ENCODE assay signal across 7 mouse cellular contexts in genomic region chr4:138434347-138435316, GRCm38 (mm10). TPM values are rescaled to one million over a fixed set of nuclear protein-coding genes. Genes with fewer than 3 reads are reported as not detected.
DNase-seq lines count a peak whose midpoint lies in the region; ATAC-seq and TF ChIP-seq lines count a peak whose summit lies in the region.

Gene Mul1, plus strand, starts transcription at chr4:138434671.

- peak; percentile 98 for DNase-seq in adrenal gland, postnatal 10 days
- peak; percentile 97 for DNase-seq in embryonic facial prominence, embryonic 10.5 days (ENCODE audit: low spot score)
- peak; percentile 51 for DNase-seq in gonadal fat pad, adult 2 months (ENCODE audit: low read depth)
- DNase-seq in left cerebral cortex, postnatal 4 days, result peak; percentile 96

- peak; percentile 51 for TF ChIP-seq CTCF in intestine, postnatal 0 days (IDR thresholded peaks at IDR 0.05; ENCODE audit: low read depth)
- TF ChIP-seq CTCF in small intestine, adult 2 months (IDR thresholded peaks at IDR 0.05; ENCODE audit: extremely low read depth, insufficient read length, insufficient replicate concordance, low read depth, low read length), result no peak

- H3K4me1 ChIP-seq in embryonic facial prominence, embryonic 10.5 days, result peaks cover 16% of the 10 kb centered on the region
- H3K4me1 ChIP-seq in intestine, postnatal 0 days (replicated peaks; ENCODE audit: control insufficient read depth, insufficient read depth, low read length), result no peaks in the 10 kb centered on the region; the same call in 1 of the 2 replicates
- H3K4me1 ChIP-seq in midbrain, embryonic 12.5 days, result peaks cover 19% of the 10 kb centered on the region
- peaks cover 9% of the 10 kb centered on the region for H3K4me1 ChIP-seq in small intestine, adult 2 months (ENCODE audit: control insufficient read depth, insufficient read depth, insufficient read length, low read length)

- H3K27ac ChIP-seq in embryonic facial prominence, embryonic 10.5 days (replicated peaks), result peak within 1 kb of the TSS; percentile 86
- H3K27ac ChIP-seq in intestine, postnatal 0 days (ENCODE audit: low read depth, low read length), result peak within 1 kb of the TSS; percentile 92
- H3K27ac ChIP-seq in midbrain, embryonic 12.5 days (replicated peaks), result peak within 1 kb of the TSS; percentile 42; the same call in 1 of the 2 replicates
- H3K27ac ChIP-seq in small intestine, adult 2 months (ENCODE audit: insufficient read depth, low read depth, low read length), result peak within 1 kb of the TSS; percentile 77

- peak; percentile 40; the same call in 1 of the 2 replicates for TF ChIP-seq POLR2A in small intestine, adult 2 months (IDR thresholded peaks at IDR 0.05; ENCODE audit: low read depth, low read length)

- ATAC-seq in intestine, postnatal 0 days, result peak; percentile 87
- peak; percentile 89 for ATAC-seq in midbrain, embryonic 12.5 days (ENCODE audit: low FRiP score, low read depth)

- H3K27me3 ChIP-seq in embryonic facial prominence, embryonic 10.5 days (replicated peaks; ENCODE audit: low read depth, poor library complexity, severe bottlenecking), result no peaks in the 10 kb centered on the region; the same call in 1 of the 2 replicates
- H3K27me3 ChIP-seq in intestine, postnatal 0 days (replicated peaks; ENCODE audit: control insufficient read depth, insufficient read depth, low read length), result 0 out of 2 replicates have a peak, but pooled peaks cover 4% of the 10 kb centered on the region
- peaks cover 10% of the 10 kb centered on the region for H3K27me3 ChIP-seq in midbrain, embryonic 12.5 days
- H3K27me3 ChIP-seq in small intestine, adult 2 months (ENCODE audit: control insufficient read depth, insufficient read depth, low read length), result no peaks in the 10 kb centered on the region

- peak within 1 kb of the TSS; percentile 86 for H3K9ac ChIP-seq in intestine, postnatal 0 days (ENCODE audit: low read depth, low read length)
- H3K9ac ChIP-seq in midbrain, embryonic 12.5 days (replicated peaks), result peak within 1 kb of the TSS; percentile 84

- H3K36me3 ChIP-seq in embryonic facial prominence, embryonic 10.5 days (replicated peaks), result peaks cover 38% of the 10 kb centered on the region
- peaks cover 32% of the 10 kb centered on the region for H3K36me3 ChIP-seq in intestine, postnatal 0 days (ENCODE audit: control insufficient read depth, insufficient read depth)
- H3K36me3 ChIP-seq in midbrain, embryonic 12.5 days, result peaks cover 40% of the 10 kb centered on the region
- H3K36me3 ChIP-seq in small intestine, adult 2 months (ENCODE audit: control insufficient read depth, insufficient read depth, low read length), result peaks cover 33% of the 10 kb centered on the region

- no peaks in the 10 kb centered on the region for H3K9me3 ChIP-seq in embryonic facial prominence, embryonic 10.5 days
- no peaks in the 10 kb centered on the region for H3K9me3 ChIP-seq in intestine, postnatal 0 days (ENCODE audit: control insufficient read depth)
- no peaks in the 10 kb centered on the region for H3K9me3 ChIP-seq in midbrain, embryonic 12.5 days

- peak within 1 kb of the TSS; percentile 80 for H3K4me2 ChIP-seq in intestine, postnatal 0 days (replicated peaks; ENCODE audit: low read depth)
- H3K4me2 ChIP-seq in midbrain, embryonic 12.5 days (replicated peaks), result peak within 1 kb of the TSS; percentile 91

- peak within 1 kb of the TSS; percentile 100 for H3K4me3 ChIP-seq in embryonic facial prominence, embryonic 10.5 days
- peak within 1 kb of the TSS; percentile 92 for H3K4me3 ChIP-seq in intestine, postnatal 0 days (ENCODE audit: low read depth, low read length)
- peak within 1 kb of the TSS; percentile 98 for H3K4me3 ChIP-seq in midbrain, embryonic 12.5 days
- H3K4me3 ChIP-seq in small intestine, adult 2 months (ENCODE audit: low read depth, low read length), result peak within 1 kb of the TSS; percentile 88

- WGBS in embryonic facial prominence, embryonic 10.5 days, result 1% methylated on average over 64 of the region's 64 CpGs
- WGBS in intestine, postnatal 0 days, result under 1% methylated on average over 64 of the region's 64 CpGs
- WGBS in midbrain, embryonic 12.5 days, result 1% methylated on average over 60 of the region's 64 CpGs
- WGBS in small intestine, adult 2 months, result under 1% methylated on average over 64 of the region's 64 CpGs

- intact Hi-C loops in left cerebral cortex, postnatal 4 days (cut with DNase I), result no loop called here

RNA-seq across cellular contexts. Expression of gene Mul1, which starts in this region (rescaled TPM):
- total RNA-seq in adrenal gland, postnatal 10 days (2021), result 10 to 100 TPM; 54.7 to 56.9 TPM
- polyA plus RNA-seq in embryonic facial prominence, embryonic 10.5 days (2016; fragmentation: Nextera tagmentation; extraction: Ambion mirVana), result 19.7 and 20.8 TPM in 2 replicates
- polyA plus RNA-seq in gonadal fat pad, adult 2 months (2012; rRNA removed), result 19.4 and 19.6 TPM in 2 replicates
- 34.7 and 35.0 TPM in 2 replicates for polyA plus RNA-seq in intestine, postnatal 0 days (2015; fragmentation: Nextera tagmentation; extraction: Ambion mirVana)
- total RNA-seq in left cerebral cortex, postnatal 4 days (2021), result 10 to 100 TPM; 35.4 to 35.8 TPM
- 16.0 and 17.5 TPM in 2 replicates for polyA plus RNA-seq in midbrain, embryonic 12.5 days (2016; fragmentation: Nextera tagmentation; extraction: Ambion mirVana)
- polyA plus RNA-seq in small intestine, adult 2 months (2012; rRNA removed), result 21.1 and 29.5 TPM in 2 replicates

Comparison
In these comparisons a context has a peak if more than half of its experiments do, and no peak if none do; other contexts are left out.
1. Peak in every context shown above with its lines: DNase-seq, ATAC-seq, H3K4me3 ChIP-seq and H3K27ac ChIP-seq.
2. H3K27ac ChIP-seq: peak in every context shown above with its lines; median percentile 92 in intestine, postnatal 0 days; 86 in embryonic facial prominence, embryonic 10.5 days; 77 in small intestine, adult 2 months; 42 in midbrain, embryonic 12.5 days.